Mouse (Mus musculus) left cerebral cortex, adult 8-10 months (tissue): Measurements from ENCODE around the gene Endog. TPM values are rescaled to one million over a fixed set of nuclear protein-coding genes. Genes with fewer than 3 reads are reported as not detected.
"Not testable (repeated sequence)": the region's sequence is repeated elsewhere in the genome, so short reads cannot be mapped to it uniquely, and the experiment has no call there.

Source experiments
- DNase-seq, 2 experiments: peaks; one replicate each; pipeline ENCODE4 v3.0.0; 2022; ENCODE audit warnings: low spot score in 2 of 2
- total RNA-seq, 4 experiments: library from RNA; stranded (reverse); gene quantifications; 2 replicates each; pipeline ENCODE4 v1.2.4; 2022

Endog gene
- total RNA-seq, 4 experiments from 2014 or later = 18.8 to 23.6 (median 22.9) TPM

DNA sequence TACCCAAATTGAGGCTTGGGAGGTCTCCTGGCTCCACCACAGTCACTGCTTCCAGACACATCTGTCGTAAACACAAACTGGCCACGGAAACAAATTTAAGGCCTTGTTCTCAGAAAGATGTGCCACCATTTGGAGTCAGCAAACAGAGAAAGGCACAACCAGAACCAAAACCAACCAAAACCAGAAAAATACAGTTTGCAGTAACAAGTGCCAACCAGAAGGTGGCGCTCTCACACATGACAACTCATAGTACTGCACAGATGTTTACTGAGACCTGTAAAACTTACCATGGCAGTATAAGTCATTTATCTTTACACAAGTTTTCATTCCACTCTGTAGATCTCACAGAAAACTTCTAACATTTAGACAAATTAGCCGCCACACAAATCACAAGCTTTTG is 4.6 kb upstream of the Endog start:
- DNase-seq = no peak

DNA sequence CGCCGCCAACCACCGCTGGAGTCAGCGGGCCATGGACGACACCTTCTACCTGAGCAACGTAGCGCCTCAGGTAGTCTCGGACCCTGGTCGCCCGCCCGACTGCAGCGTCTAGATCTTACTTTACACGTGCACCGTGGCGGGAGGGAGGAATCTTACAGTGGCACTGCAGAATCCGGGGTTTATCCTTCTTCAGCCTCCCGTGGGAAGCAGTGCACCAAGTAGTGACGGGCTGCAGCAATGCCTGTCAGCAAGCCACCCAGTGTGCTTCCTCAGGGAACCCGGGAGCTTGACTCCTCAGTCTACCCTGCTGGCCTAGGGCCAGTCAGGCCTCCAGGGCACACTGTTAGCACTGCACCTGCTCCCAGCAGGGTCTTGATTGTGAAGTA is 697 bp downstream of the Endog start:
- no peak for DNase-seq

- DNase-seq = no peak
These were observed 2.4 kb downstream of the Endog start for GRCm38 (mm10) chr2:30173541-30174240.

- DNase-seq = no peak
These were observed 4.6 kb downstream of the Endog start for GRCm38 (mm10) chr2:30175897-30176296.

GRCm38 (mm10) chr2:30176561-30176960 is 5.3 kb downstream of the Endog start:
- DNase-seq = no peak

DNA sequence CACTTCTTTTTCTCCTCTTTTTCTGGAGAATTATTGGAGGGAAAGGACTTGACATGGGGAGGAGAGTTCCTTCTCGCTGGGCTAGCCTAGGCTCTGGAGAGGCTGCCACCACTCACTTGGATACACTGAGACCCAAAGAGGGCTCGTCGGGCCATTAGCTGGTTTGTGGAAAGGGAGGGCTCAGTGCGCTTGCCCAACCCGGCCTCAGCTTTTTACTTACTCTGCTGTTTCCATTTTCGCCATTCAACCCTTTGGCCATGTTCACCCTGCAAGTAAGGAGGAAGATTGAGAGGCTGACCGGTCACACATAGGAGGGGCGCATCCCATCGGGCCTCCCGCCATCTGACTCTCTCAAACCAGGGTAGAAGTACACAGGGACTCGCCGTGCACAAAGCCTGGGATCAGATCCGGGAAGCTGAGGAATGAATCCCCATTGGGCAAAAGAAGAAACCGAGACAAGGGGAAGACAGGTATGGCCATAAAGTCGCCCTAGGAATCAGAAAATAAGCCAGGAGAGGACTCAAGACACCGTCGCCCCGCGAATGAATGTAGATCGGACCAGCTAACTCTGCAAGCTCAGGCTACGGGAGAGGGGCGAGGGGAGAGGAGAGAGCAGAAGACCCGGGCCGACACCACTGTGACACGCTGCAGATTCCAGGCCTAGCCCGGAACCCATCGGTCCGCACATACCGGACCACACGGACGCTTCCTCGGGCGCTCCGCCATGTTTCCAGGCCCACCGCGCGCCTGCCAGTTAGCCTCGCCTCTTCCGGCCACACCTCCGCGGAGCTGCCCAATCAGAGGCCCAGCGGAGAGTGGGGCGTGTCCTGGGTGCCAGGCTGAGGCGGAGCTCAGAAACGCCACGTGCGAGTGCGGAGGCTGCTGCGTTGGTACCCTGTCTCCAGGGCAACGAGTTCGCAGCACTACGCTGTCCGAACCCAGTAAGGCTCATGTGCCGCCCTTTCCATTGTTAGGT is 6.7 kb downstream of the Endog start, which contains the start of gene Spout1:
Gene Spout1, minus strand, starts transcription at position 760 of the 976 bp plus-strand sequence.
- peak; percentile 81 to 96 for DNase-seq

GRCm38 (mm10) chr2:30178711-30179110 is 7.4 kb downstream of the Endog start:
- not testable (repeated sequence) for DNase-seq

- no peak for DNase-seq
These were observed 11.1 kb downstream of the Endog start for GRCm38 (mm10) chr2:30182424-30182823.

DNA sequence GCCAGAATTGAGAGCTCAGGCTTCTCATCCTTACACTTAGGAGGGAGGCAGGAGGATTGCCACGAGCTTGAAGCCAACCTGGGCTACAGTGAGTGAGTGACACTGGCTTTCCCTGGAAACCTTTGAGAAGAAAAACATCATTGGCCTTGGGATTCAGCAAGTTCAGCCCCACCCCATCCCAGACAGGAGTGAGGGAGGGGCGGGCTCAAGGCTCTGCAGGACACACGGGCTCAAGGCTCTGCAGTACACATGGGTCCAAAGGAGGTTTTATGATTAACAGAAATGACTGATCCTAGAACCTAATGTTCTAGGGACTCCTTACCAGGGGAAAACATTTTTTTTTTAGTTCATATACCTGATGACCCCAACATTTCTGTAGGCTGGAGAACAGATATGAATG is 12.4 kb downstream of the Endog start:
- no peak for DNase-seq

GRCm38 (mm10) chr2:30185276-30185675 is 14.0 kb downstream of the Endog start:
- DNase-seq = no peak

DNA sequence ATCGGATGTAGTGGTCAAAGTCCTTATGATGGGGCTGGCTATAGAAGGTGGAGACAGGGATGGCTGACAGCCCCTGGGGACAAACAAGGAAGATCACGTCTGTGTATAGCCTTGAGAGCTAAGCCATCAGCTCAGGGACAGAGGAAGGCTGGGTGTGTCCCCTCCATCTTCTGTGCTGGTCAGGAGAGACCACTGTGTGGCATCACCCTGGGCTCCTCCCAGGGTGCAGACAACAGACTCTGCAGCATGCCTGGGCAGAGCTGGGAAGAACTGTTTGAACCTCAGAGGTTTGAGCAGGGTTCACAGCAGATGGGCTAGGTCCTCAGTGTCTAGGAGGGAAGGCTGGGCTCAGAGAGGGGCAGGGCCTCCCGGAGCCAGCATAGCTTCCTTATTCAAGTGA is 14.4 kb downstream of the Endog start:
- no peak for DNase-seq

DNA sequence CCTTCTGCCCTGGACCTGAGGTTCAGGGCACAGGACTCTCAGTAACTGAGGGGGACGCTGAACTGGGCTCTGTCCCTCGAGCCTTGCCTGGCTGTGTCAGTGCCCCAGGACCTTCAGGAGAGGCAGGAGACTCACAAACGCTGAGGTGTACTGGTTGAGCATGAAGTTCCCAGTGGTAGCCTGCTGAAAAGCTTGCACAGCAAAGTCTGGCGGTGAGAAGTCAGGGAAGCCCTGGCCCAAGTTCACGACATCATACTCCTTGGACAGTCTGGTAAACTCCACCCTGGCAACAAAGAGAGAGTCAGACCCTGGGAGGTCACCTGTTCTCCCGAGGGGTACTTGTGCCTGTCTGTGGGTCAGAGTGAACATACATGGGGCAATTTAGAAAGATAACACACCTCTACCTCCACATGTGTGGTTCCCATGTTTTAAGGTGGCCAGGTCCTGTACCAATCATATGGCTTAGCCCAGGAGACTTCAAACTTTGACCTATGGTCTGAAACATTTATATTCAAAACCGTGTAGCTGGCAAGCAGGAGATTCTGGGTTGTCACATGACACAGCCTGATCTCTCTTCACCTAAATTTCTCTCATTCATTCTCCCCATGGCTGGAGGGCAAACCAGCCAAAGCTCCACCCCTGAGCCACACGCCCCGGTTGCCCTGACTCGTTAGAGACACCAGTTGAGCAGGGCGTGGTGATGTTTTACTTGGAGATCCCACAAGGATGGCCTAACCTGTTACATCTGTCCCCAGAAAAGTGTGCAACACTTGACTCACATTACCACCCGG is 20.7 kb downstream of the Endog start:
- no peak for DNase-seq

GRCm38 (mm10) chr2:30194656-30195055 is 23.4 kb downstream of the Endog start:
- no peak for DNase-seq

DNA sequence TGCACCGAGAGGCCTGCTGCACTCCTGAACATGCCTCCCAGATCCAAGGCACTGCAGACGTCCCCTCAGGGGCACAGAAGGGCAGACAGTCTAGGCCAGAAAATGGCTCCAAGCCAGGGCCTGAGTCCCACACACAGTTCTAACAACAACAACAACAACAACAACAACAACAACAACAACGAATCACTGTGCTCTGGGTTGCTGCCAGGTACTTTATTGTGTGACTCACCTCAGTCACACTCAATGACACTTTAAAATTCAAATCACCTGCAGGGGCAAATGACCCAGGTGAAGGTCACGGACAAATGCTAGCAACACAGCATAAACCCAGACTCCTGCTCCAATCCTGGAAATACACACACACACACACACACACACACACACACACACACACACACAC is 26.7 kb downstream of the Endog start:
- no peak for DNase-seq

- no peak for DNase-seq
These were observed 28.7 kb downstream of the Endog start for GRCm38 (mm10) chr2:30199984-30200383.

GRCm38 (mm10) chr2:30200388-30200925 is 29.2 kb downstream of the Endog start:
- no peak for DNase-seq

GRCm38 (mm10) chr2:30203439-30203838 is 32.1 kb downstream of the Endog start:
- no peak for DNase-seq

GRCm38 (mm10) chr2:30205255-30205628 is 33.9 kb downstream of the Endog start:
- DNase-seq = peak in 1 of 2 experiments; percentile 29

DNA sequence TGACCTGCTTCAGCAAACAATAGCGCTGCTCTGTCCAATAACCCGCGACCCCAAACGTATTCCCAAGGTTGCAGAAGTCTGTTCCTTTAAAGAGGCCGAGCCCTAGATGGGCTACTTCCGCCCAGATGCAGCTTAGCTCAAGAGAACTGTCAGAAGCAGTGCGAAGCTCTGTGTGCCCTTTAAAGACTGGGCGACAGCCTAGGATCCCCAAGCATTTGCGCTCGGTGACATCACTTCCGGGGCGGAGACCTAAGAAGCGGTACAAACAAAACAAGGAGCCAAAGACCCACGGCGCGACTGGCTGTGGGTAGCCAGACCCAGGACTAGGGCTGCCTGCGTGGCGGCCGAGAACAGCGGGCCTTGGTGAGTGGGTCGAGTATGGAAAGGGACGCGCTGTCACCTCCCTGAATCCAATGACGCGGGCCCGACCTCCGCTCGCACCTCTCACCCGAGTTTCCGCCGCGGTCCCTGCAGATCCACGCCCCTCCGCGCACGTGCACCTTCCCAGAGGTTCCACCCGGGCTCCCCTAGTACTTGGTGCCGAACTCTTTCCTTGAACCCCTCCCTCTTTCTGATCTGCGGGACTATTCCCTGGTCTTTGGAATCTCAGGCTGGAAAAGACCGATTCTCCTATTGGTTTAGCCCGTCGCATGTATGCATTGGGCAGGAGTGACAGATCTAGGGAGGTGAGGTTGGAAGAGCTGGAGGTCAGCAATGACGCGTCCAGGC is 34.5 kb downstream of the Endog start, which contains the start of gene Kyat1:
Gene Kyat1, minus strand, starts transcription at position 219 of the 729 bp plus-strand sequence.
- DNase-seq = peak; percentile 84 to 91

- no peak for DNase-seq
These were observed 36.1 kb downstream of the Endog start for GRCm38 (mm10) chr2:30207401-30207800.
